Mouse (Mus musculus) Patski (cell line): ENCODE data around the gene Nufip2. TPM values are rescaled to one million over a fixed set of nuclear protein-coding genes. Genes with fewer than 3 reads are reported as not detected.

Experiments
- ATAC-seq: fragments of 100-300 bp; one replicate; pipeline ENCODE4 v1.8.0; 2021
- CTCF ChIA-PET: fragments of 350-600 bp; sonication (Branson Sonifier 250); formaldehyde crosslinking; loops from one replicate; lab custom pipeline; 2022; ENCODE audit warnings: inconsistent platforms; lab: Charles Lee
- POLR2A ChIA-PET: fragments of 350-600 bp; sonication (Branson Sonifier 250); formaldehyde crosslinking; loops from one replicate; lab custom pipeline; 2022; ENCODE audit warnings: antibody characterized with exemption, inconsistent platforms; lab: Charles Lee
- DNase-seq: peaks from one replicate; pipeline ENCODE4 v3.0.0-alpha.2; 2011; ENCODE audit warnings: low read depth, low spot score
- H3K27me3 ChIP-seq: fragments of 371-371 bp; one replicate; pipeline ENCODE4 v1.5.1; 2021
- CTCF ChIP-seq: fragments of 100-300 bp; IDR thresholded peaks from one replicate; pipeline ENCODE4 v1.5.1; 2021
- in situ Hi-C: fragments of 300-500 bp; cut with MboI; formaldehyde crosslinking; loops from 3 replicates; pipeline ENCODE4 v1.11.1; 2018; ENCODE audit warnings: low pct_unique_long_range_greater_than_20kb, mixed read lengths
- polyA plus RNA-seq: library from polyadenylated mRNA; unstranded; gene quantifications from one replicate; pipeline ENCODE4 v1.2.3, GENCODE M21; 2021

Gene Nufip2
- polyA plus RNA-seq, 1 experiment from 2014 or later: 50.3 TPM

DNA sequence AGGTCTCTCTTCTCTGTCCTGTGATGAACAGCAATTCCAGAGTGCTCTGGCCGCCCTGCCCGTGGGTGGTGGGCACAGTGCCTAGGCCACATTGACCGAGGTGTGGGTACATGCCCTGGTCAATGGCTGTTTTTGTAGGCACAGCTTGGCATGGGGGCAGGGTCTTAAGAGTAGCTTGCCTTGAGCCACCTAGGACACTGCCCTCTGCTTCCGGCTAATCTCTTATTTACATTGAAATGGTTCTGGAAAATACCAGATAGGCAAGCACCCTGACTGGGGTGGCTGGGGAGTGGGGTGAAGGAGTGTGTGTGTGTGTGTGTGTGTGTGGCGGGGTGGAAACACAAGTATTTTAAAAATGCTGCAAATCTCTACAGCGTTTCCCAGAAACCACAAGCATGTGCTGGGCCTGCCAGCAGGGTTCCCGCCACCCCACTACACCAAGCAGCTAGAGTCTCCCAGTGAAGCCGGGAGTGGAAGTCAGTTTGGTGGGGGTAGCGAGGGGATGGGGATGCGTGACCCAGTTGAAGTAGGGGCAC lies 97.3 kb downstream of the Nufip2 start:
- CTCF ChIA-PET: interaction anchor here (0.8 to 5.1 kb wide), 10 partner anchors 9 to 81 kb away, joined by 3 to 28 read pairs (median 8); partner anchors contain the start of gene Myo18a

GRCm38 (mm10) chr11:77783747-77784646 lies 98.0 kb downstream of the Nufip2 start:
- ATAC-seq (peak; percentile 24), DNase-seq (no peak)
- H3K27me3 ChIP-seq: no peaks in the 10 kb centered on the region
- POLR2A ChIA-PET: interaction anchor here (0.6 to 0.8 kb wide), 2 partner anchors 11 to 21 kb away, joined by 3 to 4 read pairs; no protein-coding TSS in a partner anchor
- CTCF ChIA-PET: interaction anchor here (0.8 to 5.1 kb wide), 11 partner anchors 9 to 82 kb away, joined by 3 to 28 read pairs (median 7); partner anchors contain the start of gene Myo18a
- in situ Hi-C loops: no loop called here
- TF ChIP-seq CTCF: no peak

More for the DNA sequence above, 97.3 kb downstream of the Nufip2 start:
- in situ Hi-C loops: no loop called here
- no peaks in the 10 kb centered on the region for H3K27me3 ChIP-seq
- no peak for TF ChIP-seq CTCF
- POLR2A ChIA-PET: interaction anchor here (0.6 to 1.0 kb wide), 4 partner anchors 12 to 1258 kb away, joined by 3 to 4 read pairs (median 3); no protein-coding TSS in a partner anchor
- peak; percentile 71 for ATAC-seq
- DNase-seq: peak; percentile 88

GRCm38 (mm10) chr11:77784894-77785293 lies 98.9 kb downstream of the Nufip2 start:
- POLR2A ChIA-PET: no interaction called here
- TF ChIP-seq CTCF: no peak
- CTCF ChIA-PET: interaction anchor here (0.9 to 5.1 kb wide), 4 partner anchors 11 to 50 kb away, joined by 3 to 28 read pairs (median 16); partner anchors contain the start of gene Myo18a
- ATAC-seq (no peak), DNase-seq (no peak)
- in situ Hi-C loops: no loop called here
- no peaks in the 10 kb centered on the region for H3K27me3 ChIP-seq

- H3K27me3 ChIP-seq: no peaks in the 10 kb centered on the region
- TF ChIP-seq CTCF: no peak
- in situ Hi-C loops: no loop called here
- no peak for DNase-seq
- ATAC-seq: no peak
- ChIA-PET POLR2A (no interaction called here), CTCF (interaction anchor here (2.1 kb wide), 1 partner anchor 48 kb away, joined by 7 read pairs; no protein-coding TSS in a partner anchor)
These were observed 99.4 kb downstream of the Nufip2 start for GRCm38 (mm10) chr11:77785396-77785767.

DNA sequence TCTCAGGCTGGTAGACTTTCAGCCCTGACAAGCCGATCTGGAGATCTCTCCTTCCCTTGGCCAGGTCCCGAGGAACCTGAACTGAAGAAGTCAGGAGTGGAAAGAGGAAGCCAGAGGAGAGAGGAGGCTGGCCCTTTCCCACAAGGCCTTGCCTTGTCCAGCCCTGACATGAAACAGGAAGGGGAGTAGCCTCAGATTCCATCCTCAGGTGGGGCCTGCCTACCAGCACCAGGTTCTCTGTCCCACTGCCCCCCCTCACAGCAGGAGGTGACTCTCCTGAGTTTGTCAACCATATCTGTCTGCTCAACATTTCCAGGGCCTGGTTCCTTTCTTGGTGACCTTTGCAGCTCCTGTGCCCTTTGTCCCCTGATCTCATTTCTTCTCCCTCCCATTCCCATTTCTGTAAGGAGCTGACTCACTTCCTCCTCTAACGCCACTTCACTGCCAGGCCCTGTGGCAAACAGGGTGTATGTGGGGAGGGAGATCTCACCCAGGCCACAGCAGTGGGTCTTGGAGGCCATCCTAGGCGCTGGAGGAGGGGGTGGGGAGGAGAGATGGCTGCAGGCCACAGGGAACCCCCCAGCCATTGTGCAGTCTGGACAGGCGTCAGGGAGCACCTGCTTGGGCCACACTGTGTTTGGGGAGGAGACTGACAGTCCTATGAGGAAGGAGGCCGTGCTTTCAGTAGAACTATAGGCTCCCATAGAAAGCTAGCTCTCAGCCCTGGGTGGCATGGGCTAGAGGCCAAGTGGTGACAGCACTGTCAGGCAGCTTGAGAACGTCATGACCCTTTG lies 100.0 kb downstream of the Nufip2 start:
- no peak for ATAC-seq

GRCm38 (mm10) chr11:77787707-77788106 lies 101.8 kb downstream of the Nufip2 start, which contains the start of gene Gm10277:
Gene Gm10277 (minus strand): TSS chr11:77787747.
- in situ Hi-C loops: no loop called here
- POLR2A ChIA-PET: no interaction called here

More for the DNA sequence above, 100.0 kb downstream of the Nufip2 start:
- no peak for TF ChIP-seq CTCF
- in situ Hi-C loops: no loop called here
- no peaks in the 10 kb centered on the region for H3K27me3 ChIP-seq
- no peak for DNase-seq
- POLR2A ChIA-PET: no interaction called here
- CTCF ChIA-PET: interaction anchor here (2.1 kb wide), 1 partner anchor 49 kb away, joined by 7 read pairs; no protein-coding TSS in a partner anchor

DNA sequence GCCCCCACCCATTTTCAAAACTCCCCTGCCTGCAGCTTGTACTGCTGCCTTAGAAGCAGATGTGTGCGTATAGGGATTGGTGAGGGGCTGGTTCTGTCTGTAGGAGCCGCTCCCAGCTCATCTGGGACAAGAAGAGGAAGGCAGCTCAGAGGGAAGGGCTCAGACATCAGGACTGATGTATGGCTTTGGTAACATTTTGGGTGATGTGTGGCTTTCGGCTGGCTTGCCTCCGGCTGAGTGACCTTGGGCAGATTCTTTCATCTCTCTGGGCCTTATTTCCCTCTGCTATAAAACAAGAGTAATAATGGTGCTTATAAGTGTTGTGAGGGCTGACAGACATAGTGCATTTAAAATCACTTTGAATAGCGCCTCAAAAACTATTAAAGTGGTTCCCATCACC lies 103.6 kb downstream of the Nufip2 start:
- H3K27me3 ChIP-seq: no peaks in the 10 kb centered on the region
- ATAC-seq (no peak), DNase-seq (no peak)
- in situ Hi-C loops: no loop called here
- ChIA-PET CTCF (interaction anchor here (0.9 to 1.3 kb wide), 3 partner anchors 8 to 25 kb away, joined by 3 read pairs; no protein-coding TSS in a partner anchor), POLR2A (no interaction called here)
- no peak for TF ChIP-seq CTCF

More at GRCm38 (mm10) chr11:77787707-77788106, 101.8 kb downstream of the Nufip2 start, which contains the start of gene Gm10277:
- CTCF ChIA-PET: interaction anchor here (1.5 kb wide), 1 partner anchor 51 kb away, joined by 4 read pairs; no protein-coding TSS in a partner anchor
- no peak for TF ChIP-seq CTCF
- ATAC-seq: no peak
- H3K27me3 ChIP-seq: no peaks in the 10 kb centered on the region
- no peak for DNase-seq

DNA sequence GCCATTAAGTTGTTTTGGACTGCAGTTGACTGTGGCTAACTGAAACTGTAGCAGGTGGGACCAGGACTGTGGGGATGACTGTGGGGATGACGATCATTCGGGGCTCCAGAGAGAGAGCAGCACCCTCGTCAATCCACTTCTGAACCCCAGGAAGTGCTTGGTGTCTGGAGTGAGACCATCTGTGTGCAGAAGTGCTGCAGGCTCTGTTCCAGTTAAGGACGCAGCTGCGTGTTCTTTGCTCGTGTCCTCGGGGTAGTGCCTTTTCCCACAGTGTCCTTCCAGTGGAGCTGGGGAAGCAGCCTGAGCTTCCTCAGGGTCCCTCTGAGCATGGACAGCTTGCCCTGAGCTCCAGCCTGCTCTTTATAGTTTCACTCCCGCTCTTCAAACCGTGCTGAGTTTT lies 104.3 kb downstream of the Nufip2 start:
- in situ Hi-C loops: loop anchor here (5.0 kb wide), 1 partner anchor 53 kb away; no protein-coding TSS in a partner anchor
- H3K27me3 ChIP-seq: no peaks in the 10 kb centered on the region
- POLR2A ChIA-PET: no interaction called here

DNA sequence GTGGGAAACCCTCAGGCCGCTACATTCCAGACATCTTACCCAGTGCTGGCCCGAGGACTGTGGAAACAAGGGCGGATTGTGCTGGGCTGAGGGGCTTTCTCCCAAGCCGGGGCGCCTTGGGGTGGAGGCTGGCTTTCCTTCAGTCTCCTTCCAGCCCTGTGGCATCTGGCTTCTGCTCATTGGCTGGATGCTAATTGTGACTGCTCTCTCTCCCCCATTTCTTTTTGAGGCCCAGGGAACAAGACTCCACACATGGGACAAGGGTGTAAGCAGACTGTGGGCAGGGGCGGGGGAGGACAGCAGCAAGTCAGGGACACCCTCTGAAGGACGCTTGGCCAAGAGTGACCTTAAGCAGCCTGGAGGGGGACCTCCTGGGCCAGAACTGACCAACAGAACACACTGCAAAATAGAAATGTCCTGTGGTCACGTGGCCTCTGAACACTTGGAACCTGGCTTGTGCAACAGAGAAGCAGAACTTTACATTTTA lies 105.3 kb downstream of the Nufip2 start:
- in situ Hi-C loops: loop anchor here (5.0 kb wide), 1 partner anchor 54 kb away; no protein-coding TSS in a partner anchor
- H3K27me3 ChIP-seq: no peaks in the 10 kb centered on the region
- ChIA-PET POLR2A (interaction anchor here (1.3 kb wide), 1 partner anchor 19 kb away, joined by 4 read pairs; no protein-coding TSS in a partner anchor), CTCF (interaction anchor here (0.8 to 1.3 kb wide), 2 partner anchors 24 to 54 kb away, joined by 3 read pairs; no protein-coding TSS in a partner anchor)
- DNase-seq (no peak), ATAC-seq (peak; percentile 28)
- no peak for TF ChIP-seq CTCF

More for the DNA sequence above, 104.3 kb downstream of the Nufip2 start:
- CTCF ChIA-PET: interaction anchor here (0.9 to 1.3 kb wide), 2 partner anchors 9 to 18 kb away, joined by 3 read pairs; no protein-coding TSS in a partner anchor
- TF ChIP-seq CTCF: no peak
- DNase-seq (no peak), ATAC-seq (no peak)

Other genes starting within 250 kb of the Nufip2 start
- gene Coro6, start 223.7 kb upstream of the Nufip2 start, polyA plus RNA-seq: 18.0 TPM
- gene Ankrd13b, start 196.5 kb upstream of the Nufip2 start, polyA plus RNA-seq: 30.0 TPM
- 76.8 TPM for gene Git1, start 192.6 kb upstream of the Nufip2 start, polyA plus RNA-seq
- gene Abhd15, start 171.0 kb upstream of the Nufip2 start, polyA plus RNA-seq: 0.15 TPM
- 20.5 TPM for gene Trp53i13, start 170.2 kb upstream of the Nufip2 start, polyA plus RNA-seq
- not detected for gene Gm10392, start 167.0 kb upstream of the Nufip2 start, polyA plus RNA-seq
- 28.7 TPM for gene Taok1, start 78.3 kb upstream of the Nufip2 start, polyA plus RNA-seq
- gene Cryba1, start 39.1 kb downstream of the Nufip2 start, polyA plus RNA-seq: not detected
- 166 TPM for gene Myo18a, start 77.1 kb downstream of the Nufip2 start, polyA plus RNA-seq
- gene Gm10277, start 101.6 kb downstream of the Nufip2 start, polyA plus RNA-seq: 0.14 TPM
- 0.15 TPM for gene Pipox, start 207.9 kb downstream of the Nufip2 start, polyA plus RNA-seq
- not detected for gene Sez6, start 244.6 kb downstream of the Nufip2 start, polyA plus RNA-seq